Mouse (Mus musculus): Measurements from ENCODE around the gene Olfr954.

Olfr954 gene

DNA sequence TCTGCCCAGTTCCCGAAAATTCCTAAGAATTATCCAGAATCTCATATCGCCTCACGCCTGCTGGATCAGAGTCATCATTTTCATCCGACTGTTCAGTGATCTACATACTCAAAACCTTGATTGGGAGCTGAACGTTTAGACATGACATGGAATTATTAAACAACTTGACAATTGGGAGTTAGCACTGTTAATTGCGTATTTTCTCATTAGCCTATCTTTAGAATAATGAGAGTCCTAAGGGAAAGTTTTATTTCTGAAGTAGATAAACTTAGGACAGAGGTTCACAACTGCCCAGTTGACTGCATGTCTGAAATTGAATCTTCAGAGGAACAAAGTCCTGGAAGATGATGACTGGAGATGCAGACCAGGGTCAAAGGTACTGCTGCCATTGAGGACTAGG is at the start of gene Olfr954:
Gene Olfr954, plus strand, starts transcription at position 301 of the 400 bp plus-strand sequence.
- no peak for DNase-seq (ENCODE audit: low spot score in 2 of 2)

DNA sequence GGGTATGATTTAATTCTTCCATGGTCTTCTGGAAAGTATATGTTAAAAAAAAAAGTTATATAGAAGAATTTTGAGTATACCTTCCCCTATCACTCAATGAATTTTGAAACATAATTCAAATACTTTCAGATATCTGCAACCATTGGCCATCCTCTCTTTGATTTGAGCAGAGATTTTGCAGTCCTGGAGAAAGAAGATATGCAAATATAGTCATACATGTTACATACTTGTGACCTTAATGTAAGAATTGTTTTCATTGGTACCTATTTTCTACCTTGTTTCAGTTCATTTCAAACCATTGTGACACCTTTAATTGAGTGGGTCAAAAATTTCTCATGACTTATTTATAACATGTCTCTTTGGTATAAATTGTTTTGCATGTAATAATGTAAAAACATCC is 29.5 kb upstream of the Olfr954 start, which contains the start of gene Olfr952:
Gene Olfr952, minus strand, starts transcription at position 101 of the 400 bp plus-strand sequence.
- DNase-seq (ENCODE audit: low spot score in 2 of 2): no peak

DNA sequence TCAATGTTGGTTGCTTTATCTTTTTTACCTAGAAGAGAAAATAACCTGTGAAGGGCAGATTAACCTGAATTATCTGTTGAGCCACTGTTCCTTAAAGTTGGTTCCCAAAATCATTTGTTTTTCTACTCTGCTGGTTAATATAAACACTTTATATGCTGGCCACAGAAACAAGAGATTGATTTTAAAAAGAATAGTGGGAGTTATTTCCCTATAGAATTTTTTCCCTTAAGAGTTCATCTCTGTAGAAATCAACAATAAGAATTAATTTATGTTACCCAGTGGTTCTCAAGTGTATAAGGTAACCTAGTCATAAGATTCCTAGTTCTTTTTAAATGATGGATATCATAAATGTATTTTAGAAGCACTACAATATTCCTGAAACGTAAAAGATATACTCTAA is 15.3 kb downstream of the Olfr954 start, which contains the start of gene Olfr955:
Gene Olfr955, minus strand, starts transcription at position 101 of the 400 bp plus-strand sequence.
- no peak for DNase-seq (ENCODE audit: low spot score in 2 of 2)

DNA sequence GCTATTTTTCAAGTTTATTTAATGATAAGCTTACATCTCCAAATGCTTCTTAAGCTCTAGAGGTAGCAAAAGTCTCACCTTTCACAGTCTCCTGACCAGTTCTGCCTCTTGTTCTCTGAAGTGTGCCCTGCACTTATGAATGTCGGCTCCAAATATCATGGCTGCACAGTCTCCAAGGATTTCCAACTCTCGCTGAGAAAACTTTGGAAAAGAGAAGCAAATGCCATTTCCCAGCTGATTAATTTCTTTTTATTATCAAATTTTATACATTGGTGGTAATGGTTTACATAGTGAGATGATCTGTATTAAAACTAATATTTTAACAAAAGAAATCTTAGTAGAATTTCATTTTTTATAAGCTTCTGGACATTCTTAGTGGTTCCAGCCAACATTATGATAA is 37.4 kb downstream of the Olfr954 start, which contains the start of gene Olfr44:
Gene Olfr44, minus strand, starts transcription at position 101 of the 400 bp plus-strand sequence.
- no peak for DNase-seq (ENCODE audit: low spot score in 2 of 2)

DNA sequence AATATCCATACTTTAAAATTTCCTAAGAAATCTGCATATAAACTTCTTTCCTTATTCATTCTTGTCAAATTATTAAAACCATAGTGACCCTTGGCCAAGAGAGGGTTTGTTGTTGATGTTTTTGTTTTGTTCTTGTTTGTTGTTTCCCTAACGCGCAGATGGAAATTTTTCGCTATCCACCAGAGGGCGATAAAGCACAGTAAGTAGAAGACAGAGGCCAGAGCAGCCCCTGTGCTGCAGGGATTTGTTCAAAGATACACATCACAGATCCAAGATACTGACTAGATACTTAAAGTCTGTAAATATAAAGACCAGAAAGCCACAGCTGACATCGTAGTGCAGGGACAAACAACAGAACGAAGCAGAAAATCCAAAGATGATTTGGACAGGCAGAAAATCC is 52.5 kb downstream of the Olfr954 start:
- DNase-seq (ENCODE audit: low spot score in 2 of 2): no peak

DNA sequence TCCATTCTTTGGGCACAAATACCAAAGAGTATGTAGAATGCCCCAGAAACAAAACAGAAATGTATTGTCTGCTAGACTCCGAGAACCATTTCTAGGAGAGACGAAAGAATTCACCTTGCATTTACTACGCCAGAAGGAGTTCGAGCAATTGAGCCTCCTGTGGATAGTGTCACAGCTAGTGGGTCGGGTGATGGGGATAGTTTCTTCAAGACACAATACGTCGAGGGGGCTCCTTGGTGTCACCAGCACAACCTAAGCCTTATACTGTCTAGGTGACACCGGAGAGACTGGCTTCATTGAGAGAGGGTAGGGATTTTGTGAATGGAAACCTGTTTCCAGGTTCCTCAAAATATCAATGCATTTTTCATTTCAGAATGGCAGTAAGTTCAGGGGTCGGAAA is 52.9 kb downstream of the Olfr954 start:
- DNase-seq (ENCODE audit: low spot score in 2 of 2): no peak

Measured in natural killer cell, adult 2 months (primary cell).